Mouse (Mus musculus) megakaryocyte, embryonic 14.5 days (primary cell): ENCODE results near the gene Olfr1232.

Source experiments
- FLI1 ChIP-seq: IDR thresholded peaks from 2 replicates; pipeline ENCODE4 v1.6.1; 2012; ENCODE audit warnings: low read length, inconsistent platforms, mixed read lengths
- GATA1 ChIP-seq: IDR thresholded peaks from 3 replicates; pipeline ENCODE4 v1.6.1; 2012; ENCODE audit warnings: mixed read lengths, low read length, inconsistent platforms, borderline replicate concordance

- TF ChIP-seq GATA1: no peak
- TF ChIP-seq FLI1: no peak
These were observed 41.6 kb downstream of the Olfr1232 start, which contains the start of gene Olfr1229 for GRCm38 (mm10) chr2:89287914-89288313.
